Mouse (Mus musculus) hindbrain, embryonic 11.5 days (tissue): ENCODE measurements around the gene Rgs14. TPM values are rescaled to one million over a fixed set of nuclear protein-coding genes. Genes with fewer than 3 reads are reported as not detected.

Experiments
- ATAC-seq: fragments of 200-750 bp; cut with Nextera tagmentation; 2 replicates; pipeline ENCODE4 v1.8.0; 2017; ENCODE audit warnings: mild to moderate bottlenecking, moderate TSS enrichment, moderate library complexity; ENCODE audit not compliant: low FRiP score
- DNase-seq: peaks from one replicate; pipeline ENCODE4 v3.0.0-alpha.2; 2015; ENCODE audit warnings: low spot score
- H3K27ac ChIP-seq: fragments of 300-500 bp; sonication (generic); 2 replicates; pipeline ENCODE4 v1.5.1; 2014; ENCODE audit warnings: mild to moderate bottlenecking, low read depth, low read length
- H3K27me3 ChIP-seq: fragments of 300-500 bp; sonication (generic); 2 replicates; pipeline ENCODE4 v1.6.1; 2014; ENCODE audit warnings: mild to moderate bottlenecking, low read length, moderate library complexity, mixed read lengths; ENCODE audit not compliant: control insufficient read depth, insufficient read depth
- H3K36me3 ChIP-seq: fragments of 300-500 bp; sonication (generic); 2 replicates; pipeline ENCODE4 v1.6.1; 2014; ENCODE audit warnings: mild to moderate bottlenecking, low read length, moderate library complexity, mixed read lengths; ENCODE audit not compliant: control insufficient read depth, insufficient read depth
- H3K4me1 ChIP-seq: fragments of 300-500 bp; sonication (generic); replicated peaks from 2 replicates; pipeline ENCODE4 v1.6.1; 2014; ENCODE audit warnings: low read length, mixed read lengths; ENCODE audit not compliant: control insufficient read depth, insufficient read depth
- H3K4me2 ChIP-seq: fragments of 300-500 bp; sonication (generic); replicated peaks from 2 replicates; pipeline ENCODE4 v1.6.1; 2014; ENCODE audit warnings: mild to moderate bottlenecking, low read depth, low read length
- H3K4me3 ChIP-seq: fragments of 300-500 bp; sonication (generic); 2 replicates; pipeline ENCODE4 v1.5.1; 2014; ENCODE audit warnings: low read depth, low read length
- H3K9ac ChIP-seq: fragments of 300-500 bp; sonication (generic); 2 replicates; pipeline ENCODE4 v1.6.1; 2014; ENCODE audit warnings: low read depth, low read length
- H3K9me3 ChIP-seq: fragments of 300-500 bp; sonication (generic); 2 replicates; pipeline ENCODE4 v1.6.1; 2016; ENCODE audit warnings: low read length; ENCODE audit not compliant: control insufficient read depth
- WGBS: fragments of 180-500 bp; shearing (Covaris S2); extraction: QIAGEN DNeasy Blood & Tissue Kit; methylation state at CpG from one replicate; pipeline ENCODE4 v1.1.7; 2014; 5-methylcytosine and 5-hydroxymethylcytosine counted together
- polyA plus RNA-seq: library from polyadenylated mRNA; unstranded; fragments of >200 nt; fragmentation: Nextera tagmentation; extraction: Ambion mirVana; gene quantifications from 2 replicates; pipeline ENCODE4 v1.2.1, GENCODE M21; 2014

Gene Rgs14
- polyA plus RNA-seq, 1 experiment from 2014 or later, result 0.48 TPM

GRCm38 (mm10) chr13:55368401-55368800 lies 1.1 kb upstream of the Rgs14 start:
- Histone ChIP-seq H3K4me3 (no peak overlapping the region), H3K36me3 (no peaks in the 10 kb centered on the region), H3K9ac (no peak overlapping the region), H3K4me2 (no peak overlapping the region), H3K27ac (no peak overlapping the region), H3K9me3 (no peaks in the 10 kb centered on the region), H3K27me3 (no peaks in the 10 kb centered on the region), H3K4me1 (no peaks in the 10 kb centered on the region)
- 81% methylated on average over 7 of the region's 7 CpGs for WGBS
- DNase-seq (no peak), ATAC-seq (no peak)

- H3K36me3 ChIP-seq, result no peaks in the 10 kb centered on the region
- WGBS, result 77% methylated on average over 3 of the region's 3 CpGs
- no peak overlapping the region for H3K4me2 ChIP-seq
- DNase-seq, result no peak
- no peak overlapping the region for H3K9ac ChIP-seq
- no peak overlapping the region for H3K27ac ChIP-seq
- H3K27me3 ChIP-seq, result peaks cover 3% of the 10 kb centered on the region; the same call in 1 of the 2 replicates
- H3K9me3 ChIP-seq, result no peaks in the 10 kb centered on the region
- H3K4me3 ChIP-seq, result no peak overlapping the region
- ATAC-seq, result no peak
- H3K4me1 ChIP-seq, result no peaks in the 10 kb centered on the region
Observed at GRCm38 (mm10) chr13:55370234-55370633, 702 bp downstream of the Rgs14 start.

DNA sequence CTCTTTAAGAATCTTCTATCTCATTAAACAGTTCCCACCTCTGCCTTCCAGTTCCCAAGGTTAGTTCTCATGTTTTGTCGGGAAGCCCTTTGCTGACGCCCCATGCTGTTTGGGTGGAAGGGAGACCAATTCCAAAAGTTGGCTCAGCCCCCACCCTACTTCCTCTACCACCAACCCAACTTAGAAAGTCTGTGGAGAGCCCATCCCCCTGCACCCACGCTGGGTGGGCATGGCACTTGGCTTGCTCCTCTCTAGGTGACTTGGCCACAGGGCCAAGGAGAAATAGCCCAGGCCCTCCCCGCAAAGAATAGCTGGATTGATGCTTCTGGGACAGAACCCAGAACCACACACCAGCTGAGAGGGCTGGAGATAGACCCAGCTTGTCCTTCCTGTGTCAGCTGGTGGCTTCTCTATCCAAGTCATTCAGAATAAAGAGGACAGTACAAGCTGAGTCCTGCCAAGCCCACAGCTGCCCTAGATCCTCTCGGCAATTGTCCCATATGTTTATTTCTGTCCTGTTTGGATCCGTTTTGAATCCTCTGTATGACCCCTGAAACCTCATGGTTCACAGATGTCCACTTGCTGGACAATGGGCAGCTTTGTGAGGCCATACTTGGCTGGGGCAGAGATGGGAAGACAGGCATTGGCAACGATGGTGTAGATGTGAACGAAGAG lies 1.6 kb downstream of the Rgs14 start:
- ATAC-seq, result no peak
- H3K9ac ChIP-seq, result no peak overlapping the region
- H3K36me3 ChIP-seq, result no peaks in the 10 kb centered on the region
- H3K4me2 ChIP-seq, result no peak overlapping the region
- no peak overlapping the region for H3K27ac ChIP-seq
- DNase-seq, result no peak
- WGBS, result 71% methylated on average over 8 of the region's 8 CpGs
- H3K27me3 ChIP-seq, result peaks cover 3% of the 10 kb centered on the region; the same call in 1 of the 2 replicates
- H3K4me3 ChIP-seq, result no peak overlapping the region
- no peaks in the 10 kb centered on the region for H3K9me3 ChIP-seq
- H3K4me1 ChIP-seq, result no peaks in the 10 kb centered on the region

- DNase-seq (no peak), ATAC-seq (no peak)
- Histone ChIP-seq H3K9ac (no peak overlapping the region), H3K9me3 (no peaks in the 10 kb centered on the region), H3K4me1 (no peaks in the 10 kb centered on the region), H3K27ac (no peak overlapping the region), H3K36me3 (no peaks in the 10 kb centered on the region), H3K4me3 (no peak overlapping the region), H3K4me2 (no peak overlapping the region), H3K27me3 (peaks cover 3% of the 10 kb centered on the region)
- 57% methylated on average over 5 of the region's 5 CpGs for WGBS
Observed at GRCm38 (mm10) chr13:55371740-55372139, 2.2 kb downstream of the Rgs14 start.

DNA sequence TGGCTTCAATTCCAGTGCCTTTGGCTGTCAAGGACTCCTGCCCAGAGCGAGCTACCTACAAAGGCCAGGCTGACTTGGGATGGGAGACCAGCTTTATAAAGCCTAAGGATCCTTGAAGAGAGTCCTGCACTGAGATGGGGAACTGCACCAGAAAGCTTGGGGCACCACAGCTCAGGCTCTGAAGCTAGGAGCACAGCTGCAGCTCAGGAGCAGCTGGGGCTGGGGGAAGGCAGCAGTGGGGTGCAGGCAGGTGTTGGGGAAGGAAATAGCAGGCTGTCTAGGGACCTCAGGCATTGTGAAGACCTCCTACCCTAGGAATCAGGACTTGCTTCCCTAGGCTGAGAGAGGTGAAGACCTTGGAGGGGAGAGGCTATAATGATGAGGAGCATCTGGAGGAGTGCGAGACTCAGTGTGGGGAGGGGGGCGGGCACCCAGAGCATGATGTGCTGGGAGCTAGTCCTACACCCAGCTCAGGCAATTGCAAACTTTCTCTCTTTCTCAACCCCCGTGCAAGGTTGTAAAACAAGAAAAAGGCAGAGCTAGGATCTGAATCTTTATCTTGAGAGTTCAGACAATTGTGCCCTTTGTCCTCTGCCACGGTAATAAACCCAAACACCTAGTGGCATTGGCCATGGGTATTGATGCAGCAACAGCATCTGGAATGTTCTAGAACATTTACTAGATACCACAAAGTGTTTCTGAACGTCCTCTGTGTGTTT lies 4.8 kb downstream of the Rgs14 start:
- H3K36me3 ChIP-seq, result no peaks in the 10 kb centered on the region
- H3K27ac ChIP-seq, result no peak overlapping the region
- 0 out of 2 replicates have a peak, but pooled peaks cover 2% of the 10 kb centered on the region for H3K4me1 ChIP-seq
- H3K9ac ChIP-seq, result no peak overlapping the region
- ATAC-seq, result no peak
- H3K4me2 ChIP-seq, result no peak overlapping the region
- no peak for DNase-seq
- H3K9me3 ChIP-seq, result no peaks in the 10 kb centered on the region
- peaks cover 18% of the 10 kb centered on the region for H3K27me3 ChIP-seq
- WGBS, result 64% methylated on average over 6 of the region's 6 CpGs
- no peak overlapping the region for H3K4me3 ChIP-seq

GRCm38 (mm10) chr13:55375877-55376276 lies 6.3 kb downstream of the Rgs14 start:
- Histone ChIP-seq H3K9ac (no peak overlapping the region), H3K36me3 (no peaks in the 10 kb centered on the region), H3K4me1 (0 out of 2 replicates have a peak, but pooled peaks cover 2% of the 10 kb centered on the region), H3K9me3 (no peaks in the 10 kb centered on the region), H3K27me3 (peaks cover 31% of the 10 kb centered on the region), H3K4me3 (no peak overlapping the region), H3K4me2 (no peak overlapping the region), H3K27ac (no peak overlapping the region)
- WGBS, result 84% methylated on average over 2 of the region's 2 CpGs
- DNase-seq (no peak), ATAC-seq (no peak)

GRCm38 (mm10) chr13:55378907-55379580 lies 9.5 kb downstream of the Rgs14 start:
- Histone ChIP-seq H3K4me3 (no peak overlapping the region; the same call in 1 of the 2 replicates), H3K4me1 (0 out of 2 replicates have a peak, but pooled peaks cover 2% of the 10 kb centered on the region), H3K9me3 (no peaks in the 10 kb centered on the region), H3K36me3 (no peaks in the 10 kb centered on the region), H3K27me3 (peaks cover 34% of the 10 kb centered on the region), H3K4me2 (no peak overlapping the region), H3K27ac (no peak overlapping the region), H3K9ac (no peak overlapping the region)
- 3% methylated on average over 32 of the region's 32 CpGs for WGBS
- no peak for ATAC-seq
- peak; percentile 15 for DNase-seq

- no peak for ATAC-seq
- Histone ChIP-seq H3K27me3 (peaks cover 34% of the 10 kb centered on the region), H3K4me2 (no peak overlapping the region)
Observed at GRCm38 (mm10) chr13:55381790-55382189, 12.3 kb downstream of the Rgs14 start.

More at GRCm38 (mm10) chr13:55381790-55382189, 12.3 kb downstream of the Rgs14 start:
- Histone ChIP-seq H3K36me3 (no peaks in the 10 kb centered on the region), H3K9ac (no peak overlapping the region), H3K4me3 (no peak overlapping the region), H3K4me1 (0 out of 2 replicates have a peak, but pooled peaks cover 2% of the 10 kb centered on the region), H3K27ac (no peak overlapping the region), H3K9me3 (no peaks in the 10 kb centered on the region)
- DNase-seq, result no peak
- WGBS, result 68% methylated on average over 4 of the region's 4 CpGs
